Mouse (Mus musculus): Measurements from ENCODE around the gene Fcer1g.
A peak's percentile ranks its signal among the peaks of the same experiment; 100 is the strongest.

Gene Fcer1g

DNA sequence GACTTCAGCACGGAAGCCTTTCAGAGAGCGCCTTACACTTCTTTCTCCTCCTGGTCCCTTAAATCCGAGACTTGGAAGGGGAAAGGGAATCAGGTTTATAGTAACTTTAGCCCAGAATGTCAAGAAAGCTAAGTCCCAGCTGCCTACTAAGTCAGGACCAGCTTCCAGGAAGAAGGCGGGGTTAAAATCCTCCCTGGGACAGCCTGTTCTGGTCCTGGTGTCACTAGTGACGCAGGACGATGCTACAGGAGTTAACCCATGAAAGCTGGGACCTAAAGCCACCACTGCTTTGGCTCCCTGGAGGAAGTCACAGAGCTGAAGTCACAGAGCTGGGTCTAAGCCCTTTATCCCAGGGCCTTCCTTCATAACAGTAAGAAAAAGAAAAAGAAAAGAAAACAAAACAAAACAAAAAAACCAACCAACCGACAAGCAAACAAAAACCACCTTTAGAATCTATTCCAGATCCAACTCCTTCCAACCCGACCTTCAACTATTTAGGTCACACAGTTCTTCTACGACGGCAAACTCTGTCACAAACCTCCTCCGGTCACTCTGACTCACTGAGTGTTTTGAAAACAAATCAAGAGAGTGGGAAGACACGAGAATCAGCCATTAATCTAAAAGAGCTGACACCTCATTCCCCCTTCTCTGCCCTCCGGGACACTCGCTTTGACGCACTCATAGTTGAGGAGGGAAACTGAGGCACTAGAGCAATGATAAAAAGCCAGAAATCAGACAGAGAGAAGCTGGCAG is 6.0 kb upstream of the Fcer1g start:
- no peak for DNase-seq

DNA sequence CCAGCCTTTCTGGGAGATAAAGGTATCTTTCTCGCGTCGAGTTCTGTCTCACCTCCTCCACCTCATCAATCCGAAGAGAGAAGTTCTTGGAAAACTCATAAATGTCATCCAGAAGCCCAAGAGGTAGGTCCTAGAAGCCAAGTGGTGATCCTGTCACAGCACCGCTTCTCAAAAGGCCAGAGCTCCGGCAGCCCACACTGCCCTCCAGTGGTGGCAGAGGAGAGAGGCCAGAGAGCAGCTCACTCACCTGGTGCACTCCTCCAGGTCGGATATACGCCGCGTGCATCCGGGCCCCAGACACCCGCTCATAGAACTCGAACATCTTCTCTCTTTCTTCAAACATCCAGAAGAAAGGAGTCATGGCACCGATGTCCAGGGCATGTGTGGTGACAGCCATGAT is 4.3 kb upstream of the Fcer1g start:
- peak in 1 of 2 experiments; percentile 61 for DNase-seq

DNA sequence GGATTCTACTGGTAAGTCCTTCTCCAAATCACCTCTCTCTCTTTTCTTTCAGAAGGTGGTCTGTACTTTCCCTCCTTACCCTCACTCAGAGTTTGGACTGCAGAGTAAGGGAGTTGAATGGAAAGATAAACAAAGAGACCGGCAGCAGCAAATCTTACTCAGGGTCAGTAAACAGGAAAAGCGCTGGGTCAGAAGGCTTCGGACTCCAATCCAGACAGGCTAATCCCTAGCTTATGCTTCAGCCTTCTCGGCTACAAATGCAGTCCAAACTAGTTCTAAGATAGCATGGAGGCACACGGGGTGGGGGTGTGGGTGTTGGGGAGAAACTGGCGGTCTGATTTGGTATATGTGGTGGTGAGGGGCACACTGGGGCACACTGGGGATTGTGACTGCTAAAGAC is 3.3 kb upstream of the Fcer1g start:
- no peak for DNase-seq

DNA sequence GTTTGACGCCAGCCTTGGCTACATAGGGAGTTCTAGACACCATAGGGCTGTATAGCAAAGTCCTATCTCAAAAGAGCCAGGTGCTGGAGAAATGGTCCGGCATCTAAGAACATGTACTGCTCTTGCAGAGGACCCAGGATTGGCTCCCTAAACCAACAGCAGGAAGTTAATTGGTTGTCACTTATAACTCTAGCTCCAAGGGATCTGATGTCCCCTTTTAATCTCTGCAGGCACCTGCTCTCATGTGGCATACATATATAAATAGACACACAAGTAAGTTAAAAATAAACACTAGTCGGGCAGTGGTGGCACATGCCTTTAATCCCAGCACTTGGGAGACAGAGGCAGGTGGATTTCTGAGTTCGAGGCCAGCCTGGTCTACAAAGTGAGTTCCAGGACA is 1.6 kb upstream of the Fcer1g start:
- no peak for DNase-seq

DNA sequence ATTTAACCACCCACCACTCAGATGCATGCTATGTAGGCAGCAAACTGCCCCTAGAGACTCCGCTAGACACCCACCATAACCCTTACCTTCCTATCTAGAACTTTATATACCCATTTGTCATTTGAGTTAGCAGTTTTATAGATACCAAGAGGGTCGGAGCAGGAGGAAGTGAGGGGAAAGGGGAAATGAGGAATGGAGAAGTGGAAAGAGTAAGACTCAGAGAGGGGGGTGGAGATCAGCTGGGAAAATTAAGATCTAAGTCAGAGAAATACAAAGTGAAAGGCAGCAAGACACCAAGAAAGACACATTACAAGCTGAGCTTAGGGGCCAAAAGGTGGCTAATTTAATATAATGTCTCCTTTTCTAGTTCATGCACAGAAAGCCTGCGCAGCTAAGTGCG is 373 bp upstream of the Fcer1g start:
- no peak for DNase-seq

DNA sequence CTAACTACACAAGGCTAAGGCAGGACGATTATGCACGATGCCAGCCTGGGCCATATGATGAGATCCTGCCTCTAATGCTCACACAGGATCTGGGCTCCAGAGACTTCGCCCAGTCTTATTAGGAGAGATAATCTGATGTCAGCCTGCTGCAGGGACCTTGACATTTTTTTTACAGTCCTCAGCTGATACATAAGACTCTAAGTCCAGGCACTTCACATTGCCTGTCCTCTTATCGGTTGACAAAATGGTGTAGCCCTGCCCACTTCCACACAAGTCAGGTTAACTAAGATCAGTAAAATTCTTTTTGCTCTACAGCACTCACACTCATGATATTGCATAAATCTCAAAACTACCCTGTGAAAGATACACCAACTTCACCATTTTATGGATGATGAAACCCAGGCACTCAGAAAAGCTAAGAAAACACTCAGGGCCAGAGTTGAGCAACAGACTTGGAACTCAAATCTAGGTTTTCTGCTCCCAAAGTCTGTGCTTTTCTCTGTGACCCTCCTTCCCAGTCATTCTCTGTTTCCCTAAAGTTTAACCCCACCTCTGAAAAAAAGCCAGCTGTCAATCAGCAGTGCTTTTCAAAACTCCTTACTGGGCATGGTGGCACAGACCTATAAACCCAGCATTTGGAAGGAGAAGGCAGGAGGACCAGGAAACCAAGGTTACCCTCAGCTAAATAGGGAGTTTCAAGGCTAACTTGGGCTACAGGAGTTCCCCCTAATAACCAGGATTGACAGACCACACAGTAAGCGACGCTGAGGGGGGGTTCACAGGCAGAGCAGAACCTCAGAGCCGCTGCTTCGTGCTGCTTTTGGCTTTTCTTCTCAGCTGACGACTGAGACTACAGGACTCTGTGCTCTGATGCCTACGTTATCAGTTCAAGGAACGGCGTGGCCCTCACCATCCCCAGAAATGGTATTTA is 1.1 kb downstream of the Fcer1g start:
- DNase-seq = no peak

DNA sequence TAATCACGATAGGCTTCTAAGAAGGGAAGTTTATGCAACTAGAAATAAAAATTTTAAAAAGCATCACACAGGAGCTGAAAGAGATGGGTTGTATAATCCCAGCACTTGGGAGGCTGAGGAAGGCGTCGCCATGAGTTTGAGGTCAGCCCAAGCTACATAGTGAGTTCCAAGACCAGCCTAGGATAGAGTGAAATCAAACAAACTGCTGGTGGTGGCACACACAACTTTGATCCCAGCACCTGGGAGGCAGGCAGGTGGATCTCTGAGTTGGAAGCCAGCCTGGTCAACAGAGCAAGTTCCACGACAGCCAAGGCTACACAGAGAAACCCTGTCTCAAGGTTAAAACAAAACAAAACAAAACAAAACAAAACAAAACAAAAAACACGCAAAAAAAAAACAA is 1.8 kb downstream of the Fcer1g start:
- DNase-seq = no peak

DNA sequence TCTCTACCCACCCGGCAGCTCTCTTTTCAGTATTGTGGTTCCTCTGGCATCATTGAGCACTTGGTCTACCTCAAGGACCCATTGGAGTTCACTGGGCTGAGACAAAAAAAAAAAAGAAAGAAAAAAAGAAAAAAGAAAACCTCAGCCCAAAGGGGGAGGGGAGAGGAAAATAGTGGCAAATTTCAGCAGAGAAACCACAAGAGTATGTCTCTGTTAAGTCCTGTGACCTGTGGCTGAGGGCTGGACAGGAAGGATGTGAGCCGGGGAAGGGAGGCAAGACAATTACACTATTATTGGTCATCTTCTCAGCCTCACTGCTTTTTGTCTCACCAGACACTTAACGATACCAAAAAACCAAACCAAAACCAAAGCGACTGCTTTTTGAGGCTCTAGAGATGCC is 2.3 kb downstream of the Fcer1g start:
- DNase-seq = no peak

DNA sequence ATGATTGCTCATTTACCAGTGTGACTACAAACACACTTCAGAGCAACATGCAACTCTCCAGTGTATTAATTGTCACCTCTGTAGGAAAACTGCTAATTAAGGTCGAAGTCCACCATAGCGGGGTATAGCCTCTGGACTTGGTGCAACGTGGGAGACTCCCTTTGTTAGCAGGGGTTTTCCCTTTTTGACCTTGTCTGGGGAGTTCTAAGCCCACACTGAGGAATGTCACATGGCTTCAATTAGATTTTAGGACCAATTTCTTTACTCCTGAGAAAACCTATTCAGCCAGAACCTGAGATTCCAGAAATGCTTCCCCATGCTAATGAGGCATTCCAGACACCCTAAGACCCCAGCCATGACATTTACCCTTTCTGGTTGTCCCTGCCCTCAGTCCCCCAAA is 4.0 kb downstream of the Fcer1g start:
- no peak for DNase-seq

DNA sequence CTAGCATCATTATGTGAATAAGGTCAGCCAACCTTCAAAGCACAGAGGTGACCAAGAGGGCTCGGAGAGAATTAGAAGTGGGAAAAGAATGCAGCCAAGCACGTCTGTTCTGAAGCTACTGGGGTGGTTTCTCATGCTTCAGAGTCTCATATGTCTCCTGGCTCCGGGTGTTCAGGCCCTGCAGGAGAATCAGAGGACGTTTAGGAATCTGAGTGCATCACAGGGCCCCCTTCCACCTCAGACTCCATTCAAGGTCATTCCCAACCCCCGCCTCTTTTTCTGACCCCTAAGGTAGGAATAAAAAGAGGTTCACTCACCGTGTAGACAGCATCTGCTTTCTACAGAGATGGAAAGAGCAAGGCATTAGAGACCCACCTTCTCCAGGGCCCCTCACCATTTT is 4.4 kb downstream of the Fcer1g start:
- no peak for DNase-seq

DNA sequence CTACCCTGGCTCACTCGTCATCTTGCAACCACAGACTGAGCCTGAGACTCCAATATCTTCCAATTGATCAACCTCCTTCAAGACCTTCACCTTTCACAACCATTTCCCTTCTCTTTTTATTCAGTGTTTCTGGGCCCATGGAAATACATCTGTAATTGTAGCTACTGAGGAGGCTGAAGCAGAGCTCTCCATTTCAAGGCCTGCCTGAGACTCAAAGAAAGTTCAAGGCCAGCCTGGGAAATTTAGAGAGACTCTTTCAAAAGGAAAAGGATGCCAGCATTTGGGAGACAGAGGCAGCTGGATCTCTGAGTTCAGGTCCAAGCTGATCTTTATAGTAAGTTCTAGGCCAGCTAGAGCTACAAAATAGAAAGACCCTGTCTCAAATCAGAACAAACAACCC is 6.3 kb downstream of the Fcer1g start:
- DNase-seq = no peak

DNA sequence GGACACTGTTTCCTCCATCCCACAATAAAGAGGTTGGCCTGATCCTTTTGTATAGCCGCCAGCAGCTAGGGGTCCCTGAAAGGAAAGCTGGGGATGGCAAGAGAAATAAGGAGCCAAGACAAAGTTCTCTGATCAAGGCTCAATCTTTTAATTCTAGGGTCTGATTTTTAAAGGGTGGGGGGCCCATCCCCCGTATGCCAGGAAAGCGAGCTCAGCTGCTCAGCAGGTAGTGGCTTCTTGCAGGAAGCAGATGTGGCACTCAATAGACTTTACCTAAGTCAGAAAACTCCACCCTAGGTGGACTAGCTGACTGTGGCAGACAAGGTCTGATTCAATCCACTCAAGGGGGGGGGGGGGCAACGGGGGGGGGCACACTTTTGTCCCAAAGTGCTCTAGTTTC is 7.4 kb downstream of the Fcer1g start:
- DNase-seq = no peak

DNA sequence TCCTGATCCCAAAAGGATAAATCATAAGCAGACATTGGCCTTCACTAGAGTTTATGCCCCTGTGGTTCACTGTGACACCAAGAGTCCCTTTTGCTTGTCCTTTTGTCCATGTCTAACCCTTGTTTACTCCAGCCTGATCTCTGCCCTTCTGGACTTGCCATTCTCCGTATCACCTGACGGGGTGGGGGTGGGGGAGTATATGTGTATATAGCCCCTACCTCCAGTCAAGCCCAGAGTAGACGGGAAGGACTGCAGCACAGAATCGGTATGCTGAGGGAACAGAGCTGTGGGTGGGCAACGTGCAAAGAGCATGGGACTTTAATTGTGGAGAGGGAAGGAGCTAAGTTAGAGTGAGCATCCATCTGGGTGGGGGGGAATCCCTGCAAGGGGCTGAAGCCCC is 9.3 kb downstream of the Fcer1g start, which contains the start of gene Apoa2:
Gene Apoa2, plus strand, starts transcription at position 198 of the 400 bp plus-strand sequence.
- DNase-seq = no peak

DNA sequence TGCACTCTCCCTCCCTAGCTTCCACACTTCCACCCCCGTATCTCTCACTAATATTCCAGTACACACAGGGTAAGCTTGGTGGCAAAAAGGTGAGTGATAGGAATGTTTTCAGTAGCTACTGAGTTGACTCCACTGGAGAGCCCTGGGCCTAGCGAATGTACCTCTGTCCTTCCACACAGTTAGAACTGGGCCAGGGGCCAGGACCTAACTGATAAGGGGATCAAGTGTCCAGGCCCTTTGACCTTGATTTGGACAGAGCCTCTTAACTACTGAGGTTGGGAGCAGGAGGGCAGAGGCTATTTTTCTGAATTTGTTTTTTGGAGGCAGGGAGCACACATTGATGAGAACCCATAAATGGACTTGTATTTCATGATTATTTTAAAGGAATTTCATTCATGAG is 10.4 kb downstream of the Fcer1g start:
- DNase-seq = no peak

DNA sequence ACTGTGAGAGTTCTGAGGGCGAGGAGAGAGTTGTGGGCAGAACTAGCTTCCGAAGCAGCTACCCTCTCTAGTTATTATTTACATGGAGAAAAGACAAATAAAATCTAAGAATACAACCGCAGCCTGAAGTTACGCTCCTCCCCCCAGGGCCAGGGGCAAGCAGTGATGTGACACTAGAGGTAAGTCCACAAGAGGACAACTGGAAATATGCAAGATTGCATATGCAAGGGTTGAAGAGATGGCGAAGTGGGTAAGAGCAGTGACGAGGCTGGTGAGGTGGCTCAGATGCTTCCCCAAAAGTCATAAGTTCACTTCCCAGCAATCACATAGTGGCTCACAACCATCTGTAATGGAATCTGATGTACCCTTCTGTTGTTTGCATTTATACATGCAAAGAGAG is 11.0 kb downstream of the Fcer1g start:
- no peak for DNase-seq

DNA sequence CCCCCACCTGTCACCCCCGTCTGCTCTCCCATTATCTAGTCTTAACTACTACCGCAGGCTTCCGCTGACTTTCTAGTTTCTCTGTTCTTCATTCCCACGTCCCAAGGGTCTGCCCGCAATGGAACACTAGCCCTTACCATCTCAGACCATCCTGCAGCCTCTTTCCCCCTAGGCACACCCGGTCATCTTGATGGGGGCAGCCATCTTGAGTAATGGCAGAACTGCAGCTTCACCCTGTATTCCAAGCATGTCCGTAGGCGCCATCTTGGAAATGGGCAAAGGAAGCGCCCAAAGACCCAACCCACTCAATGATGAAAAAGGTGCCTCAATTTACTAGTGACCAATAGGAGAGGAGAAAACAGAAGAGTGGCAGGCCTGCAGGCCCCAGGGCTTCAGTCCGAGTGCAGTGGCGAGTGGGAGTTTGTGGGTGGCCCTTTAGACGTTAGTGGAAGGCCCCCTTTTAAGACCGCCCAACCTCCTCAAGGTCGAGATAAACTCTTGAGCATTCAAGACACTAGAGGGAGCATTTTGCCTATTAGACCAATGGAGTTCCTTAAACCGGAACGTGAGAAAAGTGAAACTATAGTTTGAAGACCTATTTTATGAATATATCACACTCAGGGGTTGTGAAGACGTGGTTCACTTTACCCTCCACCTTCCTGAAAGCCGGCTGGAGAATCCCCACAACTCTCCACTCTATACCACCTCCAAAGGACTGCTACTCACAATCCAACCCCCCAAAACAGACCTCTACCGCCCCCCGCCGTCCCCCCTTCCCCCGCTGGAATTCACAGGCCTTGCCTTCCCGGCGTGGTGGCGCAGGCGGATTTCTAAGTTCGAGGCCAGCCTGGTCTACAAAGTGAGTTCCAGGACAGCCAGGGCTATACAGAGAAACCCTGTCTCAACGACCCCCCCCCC is 11.7 kb downstream of the Fcer1g start, which contains the start of gene Tomm40l:
Gene Tomm40l, minus strand, starts transcription at position 277 of the 918 bp plus-strand sequence.
- peak; percentile 88 to 96 for DNase-seq

DNA sequence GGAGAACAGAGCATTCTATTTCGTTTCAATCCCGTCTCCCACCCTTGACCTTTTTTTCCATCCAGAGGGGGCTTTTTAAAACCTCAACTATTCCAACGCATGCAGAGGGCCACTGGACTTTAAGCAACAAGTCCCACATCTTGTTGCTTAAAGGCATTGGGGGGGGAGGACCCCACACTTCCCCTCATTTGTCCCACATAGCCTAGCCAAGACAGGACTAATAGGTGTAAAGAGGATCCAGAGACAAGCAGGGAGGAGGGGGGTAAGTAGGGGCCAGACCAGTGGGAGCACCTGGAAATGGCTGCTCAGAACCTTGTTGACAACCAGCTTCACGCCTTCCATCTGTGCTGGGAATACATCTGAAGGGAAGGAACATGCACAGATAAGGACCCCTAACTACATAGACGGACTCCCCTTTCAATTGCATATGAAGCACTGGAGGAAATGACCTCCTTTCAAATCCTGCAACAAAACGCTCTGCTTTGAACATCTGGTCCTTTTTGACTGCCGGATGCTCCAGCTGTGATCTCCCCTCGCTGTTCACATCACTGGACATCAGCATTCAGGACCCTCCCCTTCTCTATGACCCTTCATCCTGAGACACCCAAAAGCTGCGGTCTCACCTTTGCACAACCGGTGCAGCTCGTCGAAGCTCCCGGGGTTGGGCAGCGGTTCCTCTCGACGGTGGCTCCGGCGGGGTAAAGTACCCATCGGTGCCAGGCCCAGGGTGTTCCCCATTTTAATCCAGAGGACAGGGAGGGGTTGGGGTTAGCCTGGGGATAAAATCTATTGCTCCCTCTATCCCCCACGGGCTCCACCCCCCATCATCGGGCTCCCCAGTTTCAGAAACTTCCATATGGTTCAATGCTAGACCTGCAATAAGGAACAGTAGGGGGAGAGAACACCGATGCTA is 12.6 kb downstream of the Fcer1g start:
- peak; percentile 27 to 39 for DNase-seq

DNA sequence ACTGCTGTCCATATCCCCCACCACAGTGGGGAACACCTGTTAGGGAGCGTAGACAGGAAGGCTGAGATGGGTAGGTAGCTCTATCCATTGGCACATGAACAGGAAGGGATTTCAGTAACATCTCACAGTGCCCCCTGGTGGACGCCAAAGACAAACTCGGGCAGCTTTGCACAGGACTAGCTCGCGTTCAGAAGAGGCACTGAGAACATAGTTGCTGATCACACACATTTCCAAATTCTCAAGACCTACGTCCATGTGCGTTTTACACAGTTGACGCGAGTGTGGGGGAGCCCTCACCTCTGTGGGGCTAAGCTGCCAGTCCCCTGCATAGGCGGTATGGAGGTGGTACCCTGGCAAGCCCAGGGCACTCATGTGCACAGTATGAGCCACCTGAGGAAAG is 13.3 kb downstream of the Fcer1g start:
- peak; percentile 84 to 89 for DNase-seq

DNA sequence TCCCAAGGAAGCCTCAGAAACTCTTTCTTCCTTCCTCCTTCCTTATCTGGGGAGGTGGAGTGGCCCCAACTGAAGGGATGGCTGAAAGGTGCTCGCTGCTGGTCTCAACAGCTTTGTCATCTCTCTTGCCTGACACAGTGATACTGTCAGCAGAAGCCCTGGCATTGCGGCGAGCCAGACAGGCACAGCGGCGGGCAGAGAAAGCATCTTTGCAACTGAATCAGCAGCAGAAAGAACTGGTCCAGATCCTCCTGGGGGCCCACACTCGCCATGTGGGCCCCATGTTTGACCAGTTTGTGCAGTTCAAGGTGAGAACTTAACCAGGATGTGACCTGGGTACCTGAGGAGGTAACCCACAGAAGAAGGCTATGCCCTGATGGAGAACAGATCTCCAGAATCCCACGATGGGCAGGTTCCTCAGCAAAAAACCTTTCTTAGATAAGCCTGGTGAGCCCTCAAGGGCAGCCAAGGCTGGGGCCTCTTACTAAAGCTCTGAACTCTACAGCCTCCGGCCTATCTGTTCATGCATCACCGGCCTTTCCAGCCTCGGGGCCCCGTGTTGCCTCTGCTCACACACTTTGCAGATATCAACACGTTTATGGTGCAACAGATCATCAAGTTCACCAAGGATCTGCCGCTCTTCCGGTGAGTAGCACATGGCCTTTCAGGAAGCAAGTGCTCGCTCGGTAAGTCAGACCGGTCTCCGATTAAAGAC is 17.8 kb downstream of the Fcer1g start:
- no peak for DNase-seq

DNA sequence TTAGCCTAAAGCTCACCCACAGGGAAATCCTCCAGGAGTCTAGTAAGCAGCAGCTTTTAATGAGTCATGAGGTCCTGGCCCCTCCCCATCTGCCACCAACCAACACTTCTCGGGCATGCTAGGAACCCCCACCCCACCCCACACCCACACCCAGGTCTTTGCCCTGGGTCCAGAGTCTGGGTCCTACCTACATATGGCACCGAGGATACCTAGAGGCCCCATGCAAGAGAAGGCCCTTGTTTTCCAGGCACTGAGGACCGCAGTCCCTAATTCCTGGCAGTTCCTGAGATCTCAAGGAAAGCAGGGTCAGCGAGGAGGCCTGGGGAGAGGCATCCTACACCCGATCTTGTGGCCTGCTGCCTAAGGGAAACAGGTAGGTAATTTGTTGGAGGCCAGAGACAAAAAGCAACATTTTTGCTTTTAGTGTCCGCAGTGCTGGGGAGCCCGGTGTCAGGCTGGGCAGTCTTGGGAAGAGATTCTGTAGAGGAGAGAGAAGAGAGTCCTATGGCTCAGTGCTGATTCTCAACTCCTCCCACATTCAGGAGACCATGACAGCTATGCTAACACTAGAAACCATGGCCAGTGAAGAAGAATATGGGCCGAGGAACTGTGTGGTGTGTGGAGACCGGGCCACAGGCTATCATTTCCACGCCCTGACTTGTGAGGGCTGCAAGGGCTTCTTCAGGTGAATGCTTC is 20.2 kb downstream of the Fcer1g start, which contains the start of gene Nr1i3:
Gene Nr1i3, plus strand, starts transcription at position 170 of the 696 bp plus-strand sequence.
- DNase-seq = no peak

Measured in cerebellum, adult 18-20 months (tissue).